ENCODE assay signal across 9 mouse cellular contexts in genomic region chr19:56201738-56202480, GRCm38 (mm10).
DNase-seq lines count a peak whose midpoint lies in the region; ATAC-seq and TF ChIP-seq lines count a peak whose summit lies in the region.
"Had no signal": no experiment of that assay in that cellular context is flagged by ENCODE, and none has a peak within 500 bp of the region (broad histone marks: within the 10 kb centered on the region; RNA-seq: fewer than 3 reads in every experiment).

No protein-coding gene starts in this region.

- 0 out of 2 replicates have a peak, but pooled peaks have one; percentile 39 for ATAC-seq in heart, postnatal 0 days (ENCODE audit: insufficient read depth, low read depth)
- peak; percentile 75; the same call in 1 of the 2 replicates for ATAC-seq in limb, embryonic 13.5 days (ENCODE audit: low FRiP score, low read depth)
- ATAC-seq in neural tube, embryonic 12.5 days (ENCODE audit: low FRiP score, low read depth) = 0 out of 2 replicates have a peak, but pooled peaks have one; percentile 58
- ATAC-seq in frontal cortex, adult (ENCODE audit: low TSS enrichment) = no peak; the same call in 1 of the 2 replicates

- no peak overlapping the region for H3K9ac ChIP-seq in heart, postnatal 0 days (replicated peaks; ENCODE audit: low read depth, low read length)
- no peak overlapping the region for H3K9ac ChIP-seq in limb, embryonic 13.5 days
- H3K9ac ChIP-seq in neural tube, embryonic 12.5 days = no peak overlapping the region

- no peak overlapping the region for H3K4me3 ChIP-seq in bone marrow macrophage, adult 2 months (ENCODE audit: insufficient read depth, low read length)
- H3K4me3 ChIP-seq in heart, postnatal 0 days (ENCODE audit: low read depth, low read length) = no peak overlapping the region
- H3K4me3 ChIP-seq in limb, embryonic 13.5 days = no peak overlapping the region
- no peak overlapping the region for H3K4me3 ChIP-seq in neural tube, embryonic 12.5 days
- H3K4me3 ChIP-seq: erythroblast, embryonic 14.5 days had no signal

- TF ChIP-seq CTCF in bone marrow macrophage, adult 2 months (IDR thresholded peaks at IDR 0.05; ENCODE audit: low read depth, low read length) = peak; percentile 51
- TF ChIP-seq CTCF in heart, postnatal 0 days (IDR thresholded peaks at IDR 0.05; ENCODE audit: low read depth) = peak; percentile 61

- no peaks in the 10 kb centered on the region for H3K27me3 ChIP-seq in heart, postnatal 0 days (ENCODE audit: control insufficient read depth, insufficient read depth, low read length)
- H3K27me3 ChIP-seq in limb, embryonic 13.5 days = peaks cover 25% of the 10 kb centered on the region; the same call in 1 of the 2 replicates
- H3K27me3 ChIP-seq in neural tube, embryonic 12.5 days (replicated peaks) = no peaks in the 10 kb centered on the region

- no peak for TF ChIP-seq POLR2A in bone marrow macrophage, adult 2 months (IDR thresholded peaks at IDR 0.05; ENCODE audit: borderline replicate concordance, low read depth, low read length)

- H3K4me1 ChIP-seq in bone marrow macrophage, adult 2 months (ENCODE audit: control insufficient read depth, insufficient read depth, low read length) = no peaks in the 10 kb centered on the region
- H3K4me1 ChIP-seq in heart, postnatal 0 days (ENCODE audit: control insufficient read depth, insufficient read depth) = no peaks in the 10 kb centered on the region
- H3K4me1 ChIP-seq in limb, embryonic 13.5 days = peaks cover 28% of the 10 kb centered on the region
- H3K4me1 ChIP-seq in neural tube, embryonic 12.5 days = no peaks in the 10 kb centered on the region; the same call in 1 of the 2 replicates

- TF ChIP-seq EP300 in heart, postnatal 0 days (IDR thresholded peaks at IDR 0.05; ENCODE audit: low read depth) = no peak

- H3K4me2 ChIP-seq in heart, postnatal 0 days (ENCODE audit: low read depth, low read length) = no peak overlapping the region
- H3K4me2 ChIP-seq in limb, embryonic 13.5 days (replicated peaks) = no peak overlapping the region
- H3K4me2 ChIP-seq in neural tube, embryonic 12.5 days (replicated peaks) = no peak overlapping the region

- H3K27ac ChIP-seq in bone marrow macrophage, adult 2 months (ENCODE audit: insufficient read depth, low read depth, low read length) = no peak overlapping the region
- H3K27ac ChIP-seq in heart, postnatal 0 days (ENCODE audit: low read depth) = no peak overlapping the region
- no peak overlapping the region for H3K27ac ChIP-seq in limb, embryonic 13.5 days
- H3K27ac ChIP-seq in neural tube, embryonic 12.5 days = no peak overlapping the region

- no peaks in the 10 kb centered on the region for H3K36me3 ChIP-seq in heart, postnatal 0 days (replicated peaks; ENCODE audit: control insufficient read depth, insufficient read depth, low read length)
- H3K36me3 ChIP-seq in limb, embryonic 13.5 days = no peaks in the 10 kb centered on the region
- no peaks in the 10 kb centered on the region for H3K36me3 ChIP-seq in neural tube, embryonic 12.5 days

- H3K9me3 ChIP-seq in heart, postnatal 0 days (replicated peaks; ENCODE audit: control insufficient read depth, low read length) = no peaks in the 10 kb centered on the region
- H3K9me3 ChIP-seq in limb, embryonic 13.5 days = no peaks in the 10 kb centered on the region
- no peaks in the 10 kb centered on the region for H3K9me3 ChIP-seq in neural tube, embryonic 12.5 days

- DNase-seq in heart, adult 18-20 months = peak; percentile 24 to 46
- no peak for DNase-seq in heart, adult 9 months (ENCODE audit: low spot score in 2 of 2)
- peak; percentile 17 for DNase-seq in CD4-positive helper T cell, adult 2 months (ENCODE audit: low read depth, low spot score)
- DNase-seq in heart, postnatal 0 days (ENCODE audit: low spot score) = no peak

Comparison
In these comparisons a context has a peak if more than half of its experiments do, and no peak if none do; other contexts are left out.
1. DNase-seq: peak in heart, adult 18-20 months (2 of 2) and CD4-positive helper T cell, adult 2 months (single experiment); none in heart, adult 9 months (0 of 2) and heart, postnatal 0 days (single experiment).